Mouse (Mus musculus) cerebellum, adult 2 months (tissue): ENCODE measurements around the gene Stk4.

Source experiments
- CTCF ChIP-seq: fragments of 200-500 bp; IDR thresholded peaks from 2 replicates; pipeline ENCODE4 v1.5.1; 2011; ENCODE audit warnings: low read depth, mild to moderate bottlenecking, control low read depth, low read length, moderate library complexity, borderline replicate concordance; ENCODE audit not compliant: insufficient read depth
- POLR2A ChIP-seq: fragments of 200-500 bp; IDR thresholded peaks from 2 replicates; pipeline ENCODE4 v1.6.1; 2011; ENCODE audit warnings: low read length, control low read depth, borderline replicate concordance; ENCODE audit not compliant: insufficient read depth

GRCm38 (mm10) chr2:164076874-164077425, 6.8 kb downstream of the Stk4 start:
- TF ChIP-seq POLR2A (no peak), CTCF (no peak)
